Mouse (Mus musculus) c-Kit-positive CD71-positive TER-119-positive erythroid progenitor cells, embryonic 14.5 days (primary cell): ENCODE measurements at regions not wholly inside any gene's neighbourhood (a gene's known extent, or its start where the extent isn't known, plus 50 kb on each side); places are given as distances from the start of the nearest gene placed in this dataset.

ENCODE experiments used
- DNase-seq: peaks from one replicate; pipeline ENCODE4 v3.0.0-alpha.2; 2013; ENCODE audit warnings: low spot score

- no peak for DNase-seq
These were observed 601.2 kb downstream of the Dok5 start for GRCm38 (mm10) chr2:171332826-171333225.

GRCm38 (mm10) chr2:171331529-171331928, 599.9 kb downstream of the Dok5 start:
- no peak for DNase-seq

GRCm38 (mm10) chr2:171326909-171327308, 595.3 kb downstream of the Dok5 start:
- DNase-seq: no peak

- no peak for DNase-seq
These were observed 576.9 kb downstream of the Dok5 start for GRCm38 (mm10) chr2:171308486-171308885.

GRCm38 (mm10) chr2:171306000-171306399, 574.4 kb downstream of the Dok5 start:
- no peak for DNase-seq

- DNase-seq: no peak
These were observed 566.9 kb downstream of the Dok5 start for GRCm38 (mm10) chr2:171298519-171298918.

GRCm38 (mm10) chr2:171295603-171296002, 564.0 kb downstream of the Dok5 start:
- no peak for DNase-seq

GRCm38 (mm10) chr2:171292579-171292978, 561.0 kb downstream of the Dok5 start:
- no peak for DNase-seq

GRCm38 (mm10) chr2:171285719-171286394, 554.2 kb downstream of the Dok5 start:
- no peak for DNase-seq

GRCm38 (mm10) chr2:171280132-171280531, 548.5 kb downstream of the Dok5 start:
- no peak for DNase-seq

GRCm38 (mm10) chr2:171279319-171279718, 547.7 kb downstream of the Dok5 start:
- DNase-seq: no peak

- no peak for DNase-seq
These were observed 521.6 kb downstream of the Dok5 start for GRCm38 (mm10) chr2:171253194-171253593.

GRCm38 (mm10) chr2:171245391-171245790, 513.8 kb downstream of the Dok5 start:
- no peak for DNase-seq

GRCm38 (mm10) chr2:171242356-171242755, 510.7 kb downstream of the Dok5 start:
- no peak for DNase-seq

GRCm38 (mm10) chr2:171237276-171237960, 505.8 kb downstream of the Dok5 start:
- no peak for DNase-seq

- DNase-seq: no peak
These were observed 501.2 kb downstream of the Dok5 start for GRCm38 (mm10) chr2:171232812-171233211.

- no peak for DNase-seq
These were observed 499.9 kb downstream of the Dok5 start for GRCm38 (mm10) chr2:171231288-171232050.

GRCm38 (mm10) chr2:171230536-171230935, 498.9 kb downstream of the Dok5 start:
- DNase-seq: no peak

GRCm38 (mm10) chr2:171228229-171228628, 496.6 kb downstream of the Dok5 start:
- no peak for DNase-seq

GRCm38 (mm10) chr2:171213792-171214191, 482.2 kb downstream of the Dok5 start:
- DNase-seq: no peak

- DNase-seq: no peak
These were observed 464.9 kb downstream of the Dok5 start for GRCm38 (mm10) chr2:171196472-171196871.

GRCm38 (mm10) chr2:171192181-171192580, 460.6 kb downstream of the Dok5 start:
- DNase-seq: no peak
